Mouse (Mus musculus) MEL (cell line): ENCODE results near the gene Abcb1b. TPM values are rescaled to one million over a fixed set of nuclear protein-coding genes. Genes with fewer than 3 reads are reported as not detected.

Experiments
- DNase-seq: peaks from one replicate; pipeline ENCODE4 v3.0.0; 2011; ENCODE audit warnings: low read depth, low spot score
- H3K27ac ChIP-seq: 2 replicates; pipeline ENCODE4 v1.5.1; 2012; ENCODE audit warnings: low read depth, mild to moderate bottlenecking, control low read depth, low read length, moderate library complexity; ENCODE audit not compliant: control insufficient read depth
- H3K27me3 ChIP-seq, 2 experiments: fragments of 150-350 bp in 1 of 2; sonication (generic) in 1 of 2; 2 replicates each; pipeline ENCODE4 v1.6.1; 2012; ENCODE audit warnings: low read length in 2 of 2, mild to moderate bottlenecking in 2 of 2, improper control_type of control experiment in 1 of 2, moderate library complexity in 1 of 2; ENCODE audit not compliant: insufficient read depth in 2 of 2, control insufficient read depth in 1 of 2
- H3K36me3 ChIP-seq, 2 experiments: 2 replicates each; pipeline ENCODE4 v1.6.1; 2012 to 2014; ENCODE audit warnings: low read length in 2 of 2, improper control_type of control experiment in 1 of 2, inconsistent platforms in 1 of 2, mild to moderate bottlenecking in 1 of 2; ENCODE audit not compliant: insufficient read depth in 2 of 2, control insufficient read depth in 1 of 2
- H3K4me1 ChIP-seq, 2 experiments: fragments of 150-350 bp in 1 of 2; sonication (generic) in 1 of 2; 2 replicates each; pipeline ENCODE4 v1.6.1; 2012; ENCODE audit warnings: low read length in 2 of 2, improper control_type of control experiment in 1 of 2, mild to moderate bottlenecking in 1 of 2; ENCODE audit not compliant: insufficient read depth in 2 of 2, control insufficient read depth in 1 of 2
- H3K4me3 ChIP-seq, 2 experiments: fragments of 150-350 bp in 1 of 2; sonication (generic) in 1 of 2; 2 replicates each; pipeline ENCODE4 v1.5.1; 2012; ENCODE audit warnings: low read depth in 2 of 2, low read length in 2 of 2, mild to moderate bottlenecking in 2 of 2, moderate library complexity in 2 of 2, control low read depth in 1 of 2, improper control_type of control experiment in 1 of 2; ENCODE audit not compliant: control insufficient read depth in 1 of 2, insufficient read depth in 1 of 2
- H3K79me2 ChIP-seq: 2 replicates; pipeline ENCODE4 v1.6.1; 2012; ENCODE audit warnings: mild to moderate bottlenecking, low read length, moderate library complexity; ENCODE audit not compliant: control insufficient read depth, poor library complexity, insufficient read depth
- H3K9ac ChIP-seq: 2 replicates; pipeline ENCODE4 v1.6.1; 2012; ENCODE audit warnings: low read depth, mild to moderate bottlenecking, control low read depth, low read length, moderate library complexity; ENCODE audit not compliant: control insufficient read depth, poor library complexity, severe bottlenecking
- H3K9me3 ChIP-seq: fragments of 150-350 bp; sonication (generic); replicated peaks from 2 replicates; pipeline ENCODE4 v1.6.1; 2012; ENCODE audit warnings: mild to moderate bottlenecking, low read length, improper control_type of control experiment, moderate library complexity; ENCODE audit not compliant: insufficient read depth
- BHLHE40 ChIP-seq: IDR thresholded peaks from 2 replicates; pipeline ENCODE4 v1.6.1; 2012; ENCODE audit warnings: low read depth, mild to moderate bottlenecking, inconsistent platforms, low read length, improper control_type of control experiment, borderline replicate concordance
- CHD2 ChIP-seq: IDR thresholded peaks from 2 replicates; pipeline ENCODE4 v1.6.1; 2011; ENCODE audit warnings: low read length, improper control_type of control experiment
- CTCF ChIP-seq, 3 experiments: IDR thresholded peaks in 2 of 3; conservative IDR thresholded peaks in 1 of 3; 2 replicates each; pipeline ENCODE4 v1.5.1; 2011 to 2012; ENCODE audit warnings: low read length in 3 of 3, low read depth in 2 of 3, mild to moderate bottlenecking in 2 of 3, improper control_type of control experiment in 1 of 3, inconsistent platforms in 1 of 3, mixed read lengths in 1 of 3, moderate library complexity in 1 of 3; ENCODE audit not compliant: control insufficient read depth in 1 of 3, insufficient read depth in 1 of 3, poor library complexity in 1 of 3, severe bottlenecking in 1 of 3
- E2F4 ChIP-seq: IDR thresholded peaks from 2 replicates; pipeline ENCODE4 v1.6.1; 2011; ENCODE audit warnings: low read depth, low read length, improper control_type of control experiment, borderline replicate concordance
- ELF1 ChIP-seq: IDR thresholded peaks from 2 replicates; pipeline ENCODE4 v1.6.1; 2014; ENCODE audit warnings: low read depth, mild to moderate bottlenecking, inconsistent platforms, low read length, improper control_type of control experiment, moderate library complexity
- EP300 ChIP-seq, 2 experiments: IDR thresholded peaks; 2 replicates each; pipeline ENCODE4 v1.6.1; 2011; ENCODE audit warnings: improper control_type of control experiment in 2 of 2, low read length in 2 of 2, low read depth in 1 of 2, mild to moderate bottlenecking in 1 of 2
- ETS1 ChIP-seq: IDR thresholded peaks from 2 replicates; pipeline ENCODE4 v1.6.1; 2012; ENCODE audit warnings: low read depth, mild to moderate bottlenecking, inconsistent platforms, low read length, improper control_type of control experiment, moderate library complexity
- GATA1 ChIP-seq: IDR thresholded peaks from 2 replicates; pipeline ENCODE4 v1.6.1; 2011; ENCODE audit warnings: low read depth, low read length, improper control_type of control experiment
- HCFC1 ChIP-seq: IDR thresholded peaks from 2 replicates; pipeline ENCODE4 v1.6.1; 2012; ENCODE audit warnings: low read depth, mild to moderate bottlenecking, inconsistent platforms, low read length, improper control_type of control experiment, moderate library complexity
- MAFK ChIP-seq: IDR thresholded peaks from 2 replicates; pipeline ENCODE4 v1.6.1; 2011; ENCODE audit warnings: low read depth, mild to moderate bottlenecking, low read length, improper control_type of control experiment, borderline replicate concordance
- MAX ChIP-seq: IDR thresholded peaks from 2 replicates; pipeline ENCODE4 v1.6.1; 2011; ENCODE audit warnings: low read length, improper control_type of control experiment
- MAZ ChIP-seq: IDR thresholded peaks from 2 replicates; pipeline ENCODE4 v1.6.1; 2012; ENCODE audit warnings: low read depth, mild to moderate bottlenecking, inconsistent platforms, low read length, improper control_type of control experiment
- MXI1 ChIP-seq: IDR thresholded peaks from 2 replicates; pipeline ENCODE4 v1.6.1; 2011; ENCODE audit warnings: mild to moderate bottlenecking, low read depth, low read length, improper control_type of control experiment
- MYB ChIP-seq: IDR thresholded peaks from 2 replicates; pipeline ENCODE4 v1.6.1; 2011; ENCODE audit warnings: mild to moderate bottlenecking, low read depth, low read length, improper control_type of control experiment
- MYC ChIP-seq: IDR thresholded peaks from 2 replicates; pipeline ENCODE4 v1.6.1; 2011; ENCODE audit warnings: low read depth, mild to moderate bottlenecking, low read length, improper control_type of control experiment, moderate library complexity
- NELFE ChIP-seq: IDR thresholded peaks from 2 replicates; pipeline ENCODE4 v1.6.1; 2011; ENCODE audit warnings: low read depth, low read length, improper control_type of control experiment
- POLR2A ChIP-seq, 2 experiments: IDR thresholded peaks; 2 replicates each; pipeline ENCODE4 v1.6.1; 2011 to 2012; ENCODE audit warnings: low read length in 2 of 2, mild to moderate bottlenecking in 2 of 2, control low read depth in 1 of 2, improper control_type of control experiment in 1 of 2, low read depth in 1 of 2, moderate library complexity in 1 of 2; ENCODE audit not compliant: control insufficient read depth in 1 of 2, insufficient read depth in 1 of 2, poor library complexity in 1 of 2
- POLR2AphosphoS2 ChIP-seq: IDR thresholded peaks from 2 replicates; pipeline ENCODE4 v1.6.1; 2011; ENCODE audit warnings: low read length, improper control_type of control experiment
- RAD21 ChIP-seq: IDR thresholded peaks from 2 replicates; pipeline ENCODE4 v1.6.1; 2011; ENCODE audit warnings: mild to moderate bottlenecking, low read depth, low read length, improper control_type of control experiment
- RCOR1 ChIP-seq: IDR thresholded peaks from 2 replicates; pipeline ENCODE4 v1.6.1; 2012; ENCODE audit warnings: low read depth, mild to moderate bottlenecking, inconsistent platforms, low read length, improper control_type of control experiment
- SIN3A ChIP-seq: IDR thresholded peaks from 2 replicates; pipeline ENCODE4 v1.6.1; 2012; ENCODE audit warnings: low read length, improper control_type of control experiment, inconsistent platforms
- SMC3 ChIP-seq: IDR thresholded peaks from 2 replicates; pipeline ENCODE4 v1.6.1; 2011; ENCODE audit warnings: low read depth, low read length, improper control_type of control experiment
- TAL1 ChIP-seq: IDR thresholded peaks from 2 replicates; pipeline ENCODE4 v1.6.1; 2012; ENCODE audit warnings: mild to moderate bottlenecking, inconsistent platforms, low read length, moderate library complexity, mixed read lengths
- TBP ChIP-seq: IDR thresholded peaks from 2 replicates; pipeline ENCODE4 v1.8.0; 2011; ENCODE audit warnings: low read depth, low read length, improper control_type of control experiment
- TCF12 ChIP-seq: IDR thresholded peaks from 2 replicates; pipeline ENCODE4 v1.6.1; 2014; ENCODE audit warnings: low read depth, mild to moderate bottlenecking, inconsistent platforms, low read length, improper control_type of control experiment, moderate library complexity
- UBTF ChIP-seq: IDR thresholded peaks from 2 replicates; pipeline ENCODE4 v1.6.1; 2012; ENCODE audit warnings: low read depth, mild to moderate bottlenecking, inconsistent platforms, low read length, improper control_type of control experiment, moderate library complexity, borderline replicate concordance; ENCODE audit not compliant: insufficient read depth
- ZC3H11A ChIP-seq: IDR thresholded peaks from 2 replicates; pipeline ENCODE4 v1.6.1; 2012; ENCODE audit warnings: low read depth, mild to moderate bottlenecking, inconsistent platforms, low read length, improper control_type of control experiment
- ZKSCAN1 ChIP-seq: IDR thresholded peaks from 2 replicates; pipeline ENCODE4 v1.6.1; 2012; ENCODE audit warnings: low read depth, mild to moderate bottlenecking, inconsistent platforms, low read length, improper control_type of control experiment, moderate library complexity
- ZMIZ1 ChIP-seq: IDR thresholded peaks from 2 replicates; pipeline ENCODE4 v1.6.1; 2012; ENCODE audit warnings: low read depth, mild to moderate bottlenecking, inconsistent platforms, low read length, improper control_type of control experiment, moderate library complexity
- polyA plus RNA-seq, 2 experiments: library from polyadenylated mRNA; stranded (reverse) in 1 of 2; unstranded in 1 of 2; fragments of >175 nt in 1 of 2; fragments of >200 nt in 1 of 2; gene quantifications; 2 replicates each; pipeline versions ENCODE4 v1.2.1 to v1.2.4; 2012; ENCODE audit warnings: low replicate concordance in 2 of 2, low read depth in 1 of 2; ENCODE audit not compliant: insufficient read length in 2 of 2, insufficient read depth in 1 of 2, missing spikeins in 1 of 2
- total RNA-seq: library from RNA; depleted of rRNA; stranded (reverse); fragments of 300-350 nt; gene quantifications from 2 replicates; pipeline ENCODE4 v1.2.3, GENCODE M21; 2012

Gene Abcb1b
- total and polyA plus RNA-seq, 3 experiments = not detected

GRCm38 (mm10) chr5:8893300-8894103 is 95.6 kb downstream of the Abcb1b start, which contains the start of gene Abcb4:
Abcb4 (plus strand) TSS chr5:8893717.
- TF ChIP-seq NELFE (peak; percentile 75), SMC3 (no peak), BHLHE40 (0 out of 2 replicates have a peak, but pooled peaks have one; percentile 34), ZKSCAN1 (no peak), MXI1 (peak; percentile 74), GATA1 (peak; percentile 84), RCOR1 (peak; percentile 43; the same call in 1 of the 2 replicates), ZC3H11A (no peak), E2F4 (no peak), CTCF (IDR thresholded peaks at IDR 0.05 in 2 of 3, conservative IDR thresholded peaks at IDR 0.05 in 1 of 3; ENCODE audit: control insufficient read depth in 1 of 3, insufficient read depth in 1 of 3, low read depth in 2 of 3, low read length in 3 of 3, poor library complexity in 1 of 3, severe bottlenecking in 1 of 3) (peak in 2 of 3 experiments; percentile 56 to 69; a peak in 5 of 6 replicates), ETS1 (peak; percentile 97), HCFC1 (peak; percentile 40; the same call in 1 of the 2 replicates), UBTF (0 out of 2 replicates have a peak, but pooled peaks have one; percentile 8), POLR2AphosphoS2 (peak; percentile 79), EP300 (IDR thresholded peaks at IDR 0.05; ENCODE audit: low read depth in 1 of 2, low read length in 2 of 2) (peak; percentile 79 to 93), SIN3A (peak; percentile 85), ELF1 (peak; percentile 22; the same call in 1 of the 2 replicates), MYB (peak; percentile 66), RAD21 (no peak; the same call in 1 of the 2 replicates), TBP (peak; percentile 92), MAZ (no peak), CHD2 (peak; percentile 42; the same call in 1 of the 2 replicates), MYC (peak; percentile 73; the same call in 1 of the 2 replicates), POLR2A (IDR thresholded peaks at IDR 0.05; ENCODE audit: control insufficient read depth in 1 of 2, insufficient read depth in 1 of 2, low read depth in 1 of 2, low read length in 2 of 2, poor library complexity in 1 of 2) (peak; percentile 71 to 76), MAX (peak; percentile 32; the same call in 1 of the 2 replicates), ZMIZ1 (peak; percentile 79), TCF12 (peak; percentile 93), MAFK (peak; percentile 23; the same call in 1 of the 2 replicates), TAL1 (peak; percentile 94)
- TF ChIP-seq, all 39 proteins: peak for 23
- peaks cover 31% of the 10 kb centered on the region for H3K79me2 ChIP-seq
- H3K4me3 ChIP-seq = peak within 1 kb of the TSS; percentile 85 to 88
- peak within 1 kb of the TSS; percentile 98 for H3K9ac ChIP-seq
- peak; percentile 95 for DNase-seq
- H3K27me3 ChIP-seq = no peaks in the 10 kb centered on the region
- H3K27ac ChIP-seq = peak within 1 kb of the TSS; percentile 99
- H3K36me3 ChIP-seq = peaks cover 12 to 39% of the 10 kb centered on the region in 2 experiments
- no peaks in the 10 kb centered on the region for H3K9me3 ChIP-seq
- peaks cover 12 to 26% of the 10 kb centered on the region in 2 experiments for H3K4me1 ChIP-seq
